Mouse (Mus musculus) hindbrain, postnatal 0 days (tissue): Measurements from ENCODE around the gene Wipf1. TPM values are rescaled to one million over a fixed set of nuclear protein-coding genes. Genes with fewer than 3 reads are reported as not detected.

ENCODE experiments used
- ATAC-seq: fragments of 200-750 bp; cut with Nextera tagmentation; 2 replicates; pipeline ENCODE4 v1.8.0; 2017; ENCODE audit warnings: mild to moderate bottlenecking, moderate TSS enrichment, moderate library complexity
- DNase-seq: peaks from one replicate; pipeline ENCODE4 v3.0.0-alpha.2; 2015; ENCODE audit warnings: low spot score
- H3K27ac ChIP-seq: fragments of 300-500 bp; sonication (generic); 2 replicates; pipeline ENCODE4 v1.5.1; 2014; ENCODE audit warnings: mild to moderate bottlenecking
- H3K27me3 ChIP-seq: fragments of 300-500 bp; sonication (generic); 2 replicates; pipeline ENCODE4 v1.6.1; 2014; ENCODE audit warnings: low read length, mixed read lengths; ENCODE audit not compliant: insufficient read depth
- H3K36me3 ChIP-seq: fragments of 300-500 bp; sonication (generic); 2 replicates; pipeline ENCODE4 v1.6.1; 2014; ENCODE audit warnings: low read length, mixed read lengths; ENCODE audit not compliant: insufficient read depth
- H3K4me1 ChIP-seq: fragments of 300-500 bp; sonication (generic); 2 replicates; pipeline ENCODE4 v1.6.1; 2014; ENCODE audit warnings: antibody characterized with exemption, low read length, mixed read lengths; ENCODE audit not compliant: insufficient read depth
- H3K4me2 ChIP-seq: fragments of 300-500 bp; sonication (generic); 2 replicates; pipeline ENCODE4 v1.6.1; 2014; ENCODE audit warnings: low read depth, mild to moderate bottlenecking, low read length, moderate library complexity, mixed read lengths
- H3K4me3 ChIP-seq: fragments of 300-500 bp; sonication (generic); 2 replicates; pipeline ENCODE4 v1.5.1; 2014; ENCODE audit warnings: low read length
- H3K9ac ChIP-seq: fragments of 300-500 bp; sonication (generic); replicated peaks from 2 replicates; pipeline ENCODE4 v1.6.1; 2014; ENCODE audit warnings: mild to moderate bottlenecking, low read length, moderate library complexity, mixed read lengths
- H3K9me3 ChIP-seq: fragments of 300-500 bp; sonication (generic); 2 replicates; pipeline ENCODE4 v1.6.1; 2016; ENCODE audit warnings: low read length, mixed read lengths
- CTCF ChIP-seq: IDR thresholded peaks from 2 replicates; pipeline ENCODE4 v1.5.1; 2016; ENCODE audit warnings: antibody characterized with exemption, control low read depth, low read depth
- WGBS: fragments of 180-500 bp; shearing (Covaris S2); extraction: QIAGEN DNeasy Blood & Tissue Kit; methylation state at CpG from one replicate; pipeline ENCODE4 v1.1.7; 2014; 5-methylcytosine and 5-hydroxymethylcytosine counted together
- polyA plus RNA-seq: library from polyadenylated mRNA; unstranded; fragments of >200 nt; fragmentation: Nextera tagmentation; extraction: Ambion mirVana; gene quantifications from 2 replicates; pipeline ENCODE4 v1.2.1, GENCODE M21; 2015
- total RNA-seq: library from RNA; depleted of rRNA; stranded (reverse); fragments of >200 nt; gene quantifications from 2 replicates; pipeline ENCODE4 v1.2.3, GENCODE M21; 2014

Gene Wipf1
- total and polyA plus RNA-seq, 2 experiments from 2014 or later = 2.6 to 3.0 TPM

- DNase-seq = no peak
These were observed 65.9 kb downstream of the Wipf1 start for GRCm38 (mm10) chr2:73463431-73464194.

DNA sequence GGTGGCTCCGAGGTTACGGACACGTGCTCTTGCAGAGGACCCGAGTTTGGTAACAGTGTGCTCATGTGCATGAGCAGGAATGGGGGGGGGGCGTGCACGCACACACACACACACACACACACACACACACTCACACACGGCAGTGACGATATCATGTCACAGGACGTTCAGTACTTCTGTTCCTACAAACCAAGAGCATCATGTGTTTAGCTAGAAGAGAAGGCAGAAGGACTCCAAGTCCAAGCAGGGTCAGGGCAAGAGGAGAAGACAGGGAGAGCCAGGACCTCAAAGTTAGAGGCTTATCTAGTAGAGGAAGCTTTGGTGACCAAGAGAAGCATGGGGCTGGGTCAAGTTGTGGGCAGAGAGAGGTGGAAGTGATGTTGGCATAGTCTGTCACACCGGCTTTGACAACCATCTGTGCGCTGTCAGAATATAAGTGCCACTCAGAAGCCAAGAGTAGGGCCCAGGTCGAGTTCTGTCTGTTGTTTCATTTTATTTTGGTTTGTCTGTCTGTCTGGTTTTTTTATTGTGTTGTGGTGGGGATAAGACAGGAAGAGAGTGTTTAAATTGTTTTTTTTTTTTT lies 66.7 kb downstream of the Wipf1 start:
- Histone ChIP-seq H3K9ac (no peak overlapping the region), H3K4me3 (no peak overlapping the region), H3K4me2 (no peak overlapping the region), H3K4me1 (no peaks in the 10 kb centered on the region), H3K36me3 (no peaks in the 10 kb centered on the region), H3K27me3 (no peaks in the 10 kb centered on the region), H3K9me3 (no peaks in the 10 kb centered on the region), H3K27ac (no peak overlapping the region)
- no peak for TF ChIP-seq CTCF
- WGBS = 97% methylated on average over 12 of the region's 12 CpGs
- ATAC-seq (no peak), DNase-seq (no peak)

More at GRCm38 (mm10) chr2:73463431-73464194, 65.9 kb downstream of the Wipf1 start:
- no peak for ATAC-seq
- Histone ChIP-seq H3K4me1 (no peaks in the 10 kb centered on the region), H3K4me2 (no peak overlapping the region), H3K9me3 (no peaks in the 10 kb centered on the region), H3K27me3 (no peaks in the 10 kb centered on the region), H3K9ac (no peak overlapping the region), H3K27ac (no peak overlapping the region), H3K36me3 (no peaks in the 10 kb centered on the region), H3K4me3 (no peak overlapping the region)
- 58% methylated on average over 7 of the region's 7 CpGs for WGBS
- no peak for TF ChIP-seq CTCF

DNA sequence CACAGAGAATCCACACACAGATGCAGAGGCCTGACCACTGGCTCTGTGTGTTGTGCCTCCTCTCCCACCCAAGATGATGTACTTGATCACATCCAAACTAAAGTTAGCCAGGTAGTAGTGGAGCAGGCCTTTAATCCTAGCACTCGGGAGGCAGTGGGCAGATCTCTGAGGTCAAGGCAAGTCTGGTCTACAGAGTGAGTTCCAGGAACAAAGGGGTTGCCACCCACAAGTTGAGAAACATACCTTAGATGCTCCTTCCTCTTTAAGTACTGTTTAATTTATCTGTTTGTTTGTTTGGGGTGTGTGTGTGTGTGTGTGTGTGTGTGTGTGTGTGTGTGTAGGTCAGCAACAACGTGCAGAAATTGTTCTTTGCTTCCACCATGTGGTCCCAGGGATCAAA lies 67.3 kb downstream of the Wipf1 start:
- no peak for TF ChIP-seq CTCF
- H3K4me3 ChIP-seq = no peak overlapping the region
- H3K9ac ChIP-seq = no peak overlapping the region
- no peak overlapping the region for H3K4me2 ChIP-seq
- 85% methylated on average over 2 of the region's 2 CpGs for WGBS
- ATAC-seq (no peak), DNase-seq (no peak)
- H3K27me3 ChIP-seq = no peaks in the 10 kb centered on the region
- no peaks in the 10 kb centered on the region for H3K9me3 ChIP-seq
- H3K4me1 ChIP-seq = no peaks in the 10 kb centered on the region
- no peak overlapping the region for H3K27ac ChIP-seq
- no peaks in the 10 kb centered on the region for H3K36me3 ChIP-seq

DNA sequence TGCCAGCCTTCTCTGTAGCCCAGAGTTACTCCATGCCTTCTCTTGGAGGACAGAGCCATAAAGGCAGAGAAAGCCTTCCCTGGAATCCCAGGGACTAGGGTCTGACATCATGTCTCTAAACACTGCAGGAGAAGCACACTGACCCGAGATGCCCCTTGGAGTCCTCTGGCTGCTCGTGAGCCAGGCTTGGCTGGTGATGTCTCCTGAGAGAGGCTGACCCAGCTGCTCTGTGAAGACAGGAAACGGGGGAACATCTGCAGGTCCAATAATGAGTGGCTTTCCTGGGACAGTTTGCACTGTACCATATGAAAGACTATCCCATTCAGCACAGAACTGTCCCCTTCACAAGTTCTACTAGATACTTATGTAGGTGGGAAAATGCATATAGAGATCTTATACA lies 69.4 kb downstream of the Wipf1 start:
- ATAC-seq = no peak
- no peak for DNase-seq
- no peak overlapping the region for H3K4me3 ChIP-seq
- no peaks in the 10 kb centered on the region for H3K27me3 ChIP-seq
- no peaks in the 10 kb centered on the region for H3K36me3 ChIP-seq
- no peak overlapping the region for H3K4me2 ChIP-seq
- no peak overlapping the region for H3K27ac ChIP-seq
- H3K4me1 ChIP-seq = no peaks in the 10 kb centered on the region
- no peak for TF ChIP-seq CTCF
- H3K9me3 ChIP-seq = no peaks in the 10 kb centered on the region
- WGBS = 50% methylated on average over 3 of the region's 3 CpGs
- no peak overlapping the region for H3K9ac ChIP-seq

DNA sequence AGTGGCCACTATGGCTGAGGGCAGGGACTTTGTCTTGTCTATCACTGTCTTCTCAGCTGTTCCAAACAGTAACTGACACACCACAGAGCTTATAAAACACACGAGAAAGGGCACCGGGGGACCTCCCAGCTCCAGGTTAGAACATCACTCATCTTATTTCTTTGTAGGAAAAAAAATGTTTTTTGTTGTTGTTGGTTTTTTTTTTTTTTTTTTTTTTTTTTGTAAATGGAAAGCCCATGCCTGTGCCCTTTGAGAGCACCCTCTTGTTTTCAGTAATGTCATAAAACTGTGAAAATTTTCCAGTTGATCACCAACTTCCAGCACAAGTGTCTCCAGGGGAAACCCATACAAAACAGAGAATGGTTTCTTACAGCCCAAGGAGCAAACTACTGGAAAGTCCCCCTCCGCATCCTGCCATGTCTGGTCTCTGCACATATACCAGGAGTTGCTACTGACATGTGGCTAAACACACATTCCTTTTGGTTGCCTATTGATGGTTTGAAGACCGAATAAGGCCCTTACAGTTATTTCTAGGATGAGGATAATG lies 69.9 kb downstream of the Wipf1 start:
- Histone ChIP-seq H3K9ac (no peak overlapping the region), H3K4me1 (no peaks in the 10 kb centered on the region), H3K27me3 (no peaks in the 10 kb centered on the region), H3K27ac (no peak overlapping the region), H3K4me3 (no peak overlapping the region), H3K4me2 (no peak overlapping the region), H3K9me3 (no peaks in the 10 kb centered on the region), H3K36me3 (no peaks in the 10 kb centered on the region)
- no peak for TF ChIP-seq CTCF
- DNase-seq (no peak), ATAC-seq (no peak)
- WGBS = 84% methylated on average over 4 of the region's 4 CpGs

GRCm38 (mm10) chr2:73456886-73457285 lies 72.6 kb downstream of the Wipf1 start:
- ATAC-seq (no peak), DNase-seq (no peak)
- H3K9ac ChIP-seq = no peak overlapping the region
- H3K4me3 ChIP-seq = no peak overlapping the region
- H3K4me2 ChIP-seq = no peak overlapping the region
- H3K36me3 ChIP-seq = no peaks in the 10 kb centered on the region
- no peak for TF ChIP-seq CTCF
- no peaks in the 10 kb centered on the region for H3K27me3 ChIP-seq
- H3K9me3 ChIP-seq = no peaks in the 10 kb centered on the region
- no peak overlapping the region for H3K27ac ChIP-seq
- 89% methylated on average over 6 of the region's 6 CpGs for WGBS
- H3K4me1 ChIP-seq = no peaks in the 10 kb centered on the region; the same call in 1 of the 2 replicates

DNA sequence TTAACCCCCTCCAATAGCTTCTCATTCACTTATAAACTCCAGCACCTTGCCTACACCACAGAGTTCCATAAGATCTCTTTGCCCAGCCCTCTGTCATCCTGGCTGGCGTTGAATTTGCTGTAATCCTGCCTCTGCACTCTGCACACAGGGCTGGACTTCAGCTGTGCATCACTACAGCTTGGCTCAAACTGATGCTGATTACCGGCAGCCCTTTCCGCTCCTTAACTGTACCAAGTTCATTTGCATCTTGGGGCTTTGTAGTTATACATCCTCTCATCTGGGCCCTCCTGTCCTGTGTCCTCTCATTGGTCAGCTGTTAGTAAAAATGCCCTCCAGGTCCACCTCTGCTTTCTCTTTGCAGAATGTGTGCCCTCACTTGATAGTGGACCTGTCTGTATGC lies 73.4 kb downstream of the Wipf1 start:
- no peak overlapping the region for H3K4me3 ChIP-seq
- no peak for ATAC-seq
- no peak overlapping the region for H3K27ac ChIP-seq
- H3K4me2 ChIP-seq = no peak overlapping the region
- H3K4me1 ChIP-seq = no peaks in the 10 kb centered on the region; the same call in 1 of the 2 replicates
- 67% methylated on average over 3 of the region's 3 CpGs for WGBS
- no peaks in the 10 kb centered on the region for H3K27me3 ChIP-seq
- DNase-seq = no peak
- H3K9me3 ChIP-seq = no peaks in the 10 kb centered on the region
- no peak overlapping the region for H3K9ac ChIP-seq
- TF ChIP-seq CTCF = no peak
- no peaks in the 10 kb centered on the region for H3K36me3 ChIP-seq
